Mouse (Mus musculus) spleen, postnatal 36 days (tissue): ENCODE measurements around the gene Armc3.

Experiments used
- DNase-seq, 2 experiments: peaks; one replicate each; pipeline ENCODE4 v3.0.0; 2022; ENCODE audit warnings: low spot score in 2 of 2, mixed read lengths in 1 of 2

Gene Armc3

GRCm38 (mm10) chr2:19351615-19352253, 152.6 kb downstream of the Armc3 start:
- peak; percentile 37 to 64 for DNase-seq

GRCm38 (mm10) chr2:19353158-19353557, 154.1 kb downstream of the Armc3 start:
- DNase-seq, result no peak
